Mouse (Mus musculus) spleen, adult 2 months (tissue): ENCODE data around the gene Ccdc85a.

Experiments used
- CTCF ChIP-seq: fragments of 200-500 bp; IDR thresholded peaks from 2 replicates; pipeline ENCODE4 v1.5.1; 2011; ENCODE audit warnings: mild to moderate bottlenecking, inconsistent platforms; ENCODE audit not compliant: insufficient read depth, insufficient read length, insufficient replicate concordance; ENCODE audit errors: extremely low read depth
- POLR2A ChIP-seq: fragments of 200-500 bp; IDR thresholded peaks from 2 replicates; pipeline ENCODE4 v1.6.1; 2011; ENCODE audit warnings: low read depth, low read length, inconsistent platforms

GRCm38 (mm10) chr11:28374636-28375035 lies 209.5 kb downstream of the Ccdc85a start:
- no peak for TF ChIP-seq POLR2A
- no peak for TF ChIP-seq CTCF
